Mouse (Mus musculus) telencephalon, adult 2 months (tissue): Measurements from ENCODE around the gene Crim1.
A peak's percentile ranks its signal among the peaks of the same experiment; 100 is the strongest.
"Not testable (repeated sequence)": the region's sequence is repeated elsewhere in the genome, so short reads cannot be mapped to it uniquely, and the experiment has no call there.

Experiments
- DNase-seq: peaks from one replicate; pipeline ENCODE4 v3.0.0-alpha.2; 2011; ENCODE audit warnings: low read depth, low spot score

Gene Crim1

DNA sequence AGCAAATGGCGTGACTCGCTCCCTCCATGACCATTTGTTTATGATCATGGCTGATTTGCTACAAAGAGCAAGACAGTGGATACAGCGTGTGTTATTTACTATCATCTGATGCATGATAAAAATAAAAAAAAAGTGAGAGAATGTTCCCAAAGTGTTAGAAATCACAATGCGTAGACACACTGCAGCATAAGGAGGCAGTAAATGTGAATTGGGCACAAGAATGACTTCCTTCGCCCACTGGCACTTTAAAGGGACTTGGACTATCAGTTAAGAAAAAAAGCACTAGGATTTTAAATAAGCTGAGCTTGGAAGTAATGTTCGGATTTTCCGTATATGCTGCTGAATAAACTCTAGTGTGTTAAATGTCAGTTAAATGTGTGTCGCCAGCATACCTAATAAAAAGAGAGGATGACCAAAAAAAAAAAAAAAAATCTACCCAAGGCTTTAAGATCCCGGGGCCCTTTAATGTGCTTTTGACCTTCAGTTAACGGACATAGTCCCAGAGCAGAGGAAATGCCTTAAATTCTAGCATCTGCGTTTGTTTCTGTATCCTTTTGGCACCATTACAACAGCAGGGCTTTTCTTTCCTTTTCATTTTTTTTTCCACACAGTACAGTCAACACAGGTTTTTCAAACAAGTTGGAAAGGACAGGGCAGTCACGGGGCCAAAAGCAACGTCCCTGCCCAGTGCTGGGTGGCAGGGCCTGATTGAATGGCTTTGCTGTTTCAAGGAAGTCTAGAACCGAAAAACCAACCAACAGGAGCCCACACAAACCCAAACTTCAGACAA is 50.3 kb downstream of the Crim1 start:
- DNase-seq: peak; percentile 33

DNA sequence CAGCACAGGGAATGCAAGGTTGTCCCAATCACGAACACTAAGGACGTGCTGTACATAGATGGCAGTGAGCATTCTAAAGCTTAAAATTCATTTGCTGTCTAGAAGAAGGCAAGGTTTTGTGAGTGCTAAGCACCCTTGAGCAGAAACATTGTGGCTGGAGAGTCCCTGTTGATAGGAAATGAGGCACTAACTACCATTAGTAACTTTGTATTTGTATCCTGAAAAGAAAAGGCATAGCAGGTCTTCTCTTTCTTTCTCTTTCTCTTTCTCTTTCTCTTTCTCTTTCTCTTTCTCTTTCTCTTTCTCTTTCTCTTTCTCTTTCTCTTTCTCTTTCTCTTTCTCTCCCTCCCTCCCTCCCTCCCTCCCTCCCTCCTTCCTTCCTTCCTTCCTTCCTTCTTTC is 53.5 kb downstream of the Crim1 start:
- not testable (repeated sequence) for DNase-seq

DNA sequence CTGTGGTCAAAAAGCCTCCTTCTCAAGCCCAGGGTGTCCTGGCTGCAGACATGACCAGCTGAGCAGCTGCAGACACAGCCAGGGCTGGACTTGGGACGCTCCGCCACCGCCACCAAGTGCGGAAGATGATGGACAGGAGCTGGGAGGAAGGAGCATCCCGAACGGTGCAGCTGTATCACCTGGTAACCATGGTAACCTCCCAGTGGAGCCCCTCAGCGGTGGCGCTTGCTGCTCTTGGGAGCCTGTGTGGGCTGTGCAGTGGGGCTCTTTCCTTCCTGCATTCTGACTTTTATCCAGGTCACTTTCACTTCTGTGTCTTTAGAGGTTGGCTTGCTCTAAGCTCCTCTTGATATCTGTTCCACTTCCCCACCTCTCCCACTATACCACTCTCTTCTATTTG is 54.2 kb downstream of the Crim1 start:
- no peak for DNase-seq

DNA sequence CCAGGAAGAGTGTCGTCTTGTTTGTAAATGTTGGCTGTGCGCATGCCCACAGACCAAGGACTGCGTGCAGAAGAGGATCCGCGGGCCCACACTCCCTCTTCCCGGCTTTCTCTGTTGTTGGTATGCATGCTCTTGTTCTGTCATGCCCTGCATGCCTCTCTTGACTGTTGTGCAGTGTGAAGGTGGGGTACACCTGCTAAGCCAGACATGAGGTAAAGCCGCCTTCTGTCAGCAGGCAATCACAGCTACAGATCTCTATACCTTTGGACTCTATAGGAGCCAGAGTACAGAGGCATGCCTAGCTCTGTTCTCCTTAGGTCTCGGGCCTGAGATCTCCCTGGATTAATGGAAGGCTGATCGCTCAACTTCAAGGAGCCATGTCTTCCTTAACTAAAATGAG is 55.7 kb downstream of the Crim1 start:
- no peak for DNase-seq

DNA sequence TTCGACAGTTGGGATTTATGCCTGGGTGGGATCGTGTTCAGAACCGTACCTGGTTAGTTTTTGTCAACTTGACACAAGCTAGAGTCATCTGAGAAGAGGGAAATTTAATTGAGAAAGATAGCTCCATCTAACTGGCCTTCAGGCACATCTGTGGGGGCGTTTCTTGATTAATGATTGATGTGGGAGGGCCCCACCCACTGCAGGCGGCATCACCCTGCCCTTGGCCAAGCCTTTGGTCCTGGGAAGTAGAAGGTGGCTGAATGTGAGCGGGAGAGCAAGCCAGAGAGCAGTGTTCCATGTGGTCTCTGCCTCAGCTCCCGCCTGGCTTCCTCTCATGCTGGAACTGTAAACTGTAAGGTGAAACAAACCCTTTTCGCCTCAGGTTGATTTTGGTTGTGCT is 56.5 kb downstream of the Crim1 start:
- DNase-seq: no peak

DNA sequence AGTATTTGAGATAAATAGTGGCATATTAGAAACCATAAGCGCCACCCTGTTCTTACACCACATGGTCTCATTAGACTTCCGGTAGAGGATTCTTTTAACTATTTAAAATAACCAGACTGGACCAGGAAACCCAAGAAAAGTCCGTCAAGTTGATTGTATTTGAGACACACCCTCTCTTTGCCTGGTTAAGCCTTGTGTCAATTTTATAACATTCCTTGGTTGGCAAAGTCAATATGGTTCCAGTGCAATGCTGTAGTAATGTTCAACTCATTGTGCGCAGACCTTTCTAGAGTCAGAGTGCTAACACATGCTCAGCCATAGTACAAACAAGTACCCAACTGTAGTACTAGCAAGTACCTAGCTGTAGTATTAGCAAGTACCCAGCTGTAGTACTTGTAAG is 61.6 kb downstream of the Crim1 start:
- DNase-seq: no peak

DNA sequence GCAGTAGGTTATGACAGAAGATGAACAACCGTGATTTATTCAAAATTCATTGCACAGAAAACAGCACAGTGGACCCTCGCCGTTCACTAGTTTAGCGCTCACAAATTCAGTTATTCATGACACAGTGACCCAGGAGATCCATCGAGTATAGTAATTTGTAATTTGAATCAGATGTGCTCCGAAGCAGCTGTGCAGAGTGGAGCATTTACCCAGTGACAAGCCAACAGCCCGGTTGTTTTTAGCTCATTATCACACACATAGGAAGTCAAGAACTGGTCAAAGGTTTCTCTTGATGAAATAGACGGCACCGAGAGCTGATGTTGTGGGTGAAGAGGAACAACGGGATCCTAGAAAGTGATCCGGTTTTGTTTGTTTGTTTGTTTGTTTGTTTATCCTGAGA is 64.1 kb downstream of the Crim1 start:
- DNase-seq: no peak

DNA sequence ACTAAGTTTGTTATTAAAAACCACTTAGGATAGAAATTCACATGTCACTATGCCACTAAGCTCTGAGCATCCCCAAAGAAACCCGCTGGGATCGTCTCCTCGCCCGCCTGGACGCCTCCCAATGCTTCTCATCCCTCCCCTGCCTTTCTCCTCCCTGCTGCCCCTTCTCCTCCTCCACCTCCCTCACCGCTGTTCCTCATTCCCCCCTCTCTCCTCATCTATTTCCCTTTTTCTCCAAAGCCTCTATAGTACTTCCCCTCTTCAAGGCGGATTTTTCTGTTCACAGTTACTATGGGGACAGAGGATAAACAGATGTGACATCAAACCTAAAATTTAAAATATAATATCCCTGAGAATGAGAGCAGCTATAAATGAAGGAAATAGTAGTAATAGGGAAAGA is 65.1 kb downstream of the Crim1 start:
- DNase-seq: no peak

DNA sequence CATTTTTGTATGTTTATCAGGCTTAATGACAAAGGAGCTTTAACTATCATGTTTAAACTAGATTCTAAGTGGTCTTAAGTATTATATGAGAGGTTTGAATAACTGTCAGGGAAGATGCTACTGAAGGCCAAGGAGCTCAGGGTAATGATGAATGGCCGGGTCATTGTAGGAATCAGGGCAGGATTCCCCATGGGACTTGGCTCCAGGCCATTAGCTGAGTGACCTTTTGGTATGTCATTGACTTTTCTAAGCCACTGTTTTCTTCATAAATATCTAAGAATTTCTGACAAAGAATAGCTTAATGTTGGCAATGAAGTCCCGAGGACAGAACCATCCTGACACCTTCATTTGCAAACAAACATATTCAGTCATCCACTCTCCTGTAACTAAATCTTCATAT is 66.2 kb downstream of the Crim1 start:
- DNase-seq: no peak

DNA sequence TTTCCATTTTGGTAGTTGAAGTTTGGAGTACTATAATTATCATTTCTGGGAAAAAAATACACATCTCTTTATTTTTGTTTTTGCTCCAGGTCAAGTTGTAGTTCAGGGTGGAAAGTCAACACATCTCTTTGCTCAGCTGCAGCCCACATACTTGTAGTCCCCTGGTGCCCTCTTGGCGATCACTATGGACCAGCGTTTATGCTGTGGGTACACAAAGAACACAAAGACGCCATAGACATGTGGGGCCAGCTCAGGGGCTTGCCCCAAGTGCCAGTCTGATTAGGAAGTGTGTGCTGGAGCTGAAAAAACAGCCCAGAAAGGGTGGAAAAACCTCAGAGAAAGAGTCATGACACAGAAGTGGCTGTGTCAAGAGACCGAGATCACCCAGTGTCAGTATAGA is 68.5 kb downstream of the Crim1 start:
- no peak for DNase-seq

DNA sequence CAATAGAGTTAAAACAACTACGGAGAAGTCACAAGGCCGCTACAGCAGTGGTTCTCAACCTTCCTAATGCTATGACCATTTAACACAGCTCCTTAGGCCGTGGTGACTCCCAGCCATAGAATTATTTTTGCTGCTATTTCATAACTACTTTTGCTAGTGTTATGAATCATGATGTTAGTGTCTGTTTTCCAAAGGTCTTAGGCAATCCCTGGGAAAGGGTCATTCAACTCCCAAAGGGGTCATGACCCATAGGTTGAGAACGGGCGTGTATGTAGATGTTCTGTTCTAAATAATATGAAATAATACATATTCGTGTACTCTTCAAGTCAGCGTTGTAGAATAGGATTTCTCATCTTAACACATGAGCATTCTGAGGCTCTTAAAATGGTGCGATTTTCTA is 69.3 kb downstream of the Crim1 start:
- DNase-seq: no peak

DNA sequence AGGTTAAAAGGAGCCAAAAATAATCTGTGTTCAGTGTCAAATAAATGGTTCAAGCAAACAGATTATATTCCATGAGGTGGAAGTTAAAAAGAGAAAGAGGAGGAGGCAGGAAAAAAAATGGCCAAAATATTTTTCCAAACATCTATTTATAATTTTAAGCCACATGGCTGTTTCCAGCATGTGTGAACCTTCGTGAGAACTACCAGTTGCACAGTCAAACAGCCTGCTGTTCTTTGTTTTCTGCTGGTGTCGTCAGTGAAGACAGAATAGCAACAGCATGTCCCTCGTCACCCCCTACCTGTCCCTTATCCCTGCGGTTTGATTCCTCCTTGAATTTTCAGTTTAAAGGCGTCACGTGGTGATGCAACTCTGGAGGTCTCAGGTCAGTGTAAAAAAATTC is 70.0 kb downstream of the Crim1 start:
- DNase-seq: no peak

DNA sequence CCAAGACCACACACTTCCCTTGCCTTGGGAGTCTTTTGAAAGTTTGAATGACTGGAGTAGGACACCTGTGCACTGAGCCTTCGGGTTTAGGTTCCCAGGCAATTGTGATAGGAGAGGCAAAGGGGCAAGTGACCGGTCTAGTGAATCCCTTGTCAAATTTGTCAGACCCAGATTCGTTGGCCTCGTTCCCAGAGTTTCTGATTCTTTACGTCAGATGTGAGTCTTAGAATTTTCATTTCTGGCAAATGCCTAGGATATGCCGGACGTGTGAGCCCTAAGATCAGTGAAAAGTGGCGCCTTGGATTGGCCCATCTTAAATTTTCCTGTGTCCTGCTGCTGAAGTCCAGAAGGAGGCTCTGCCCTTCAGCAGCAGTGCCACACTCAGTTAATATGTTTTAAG is 71.7 kb downstream of the Crim1 start:
- no peak for DNase-seq

DNA sequence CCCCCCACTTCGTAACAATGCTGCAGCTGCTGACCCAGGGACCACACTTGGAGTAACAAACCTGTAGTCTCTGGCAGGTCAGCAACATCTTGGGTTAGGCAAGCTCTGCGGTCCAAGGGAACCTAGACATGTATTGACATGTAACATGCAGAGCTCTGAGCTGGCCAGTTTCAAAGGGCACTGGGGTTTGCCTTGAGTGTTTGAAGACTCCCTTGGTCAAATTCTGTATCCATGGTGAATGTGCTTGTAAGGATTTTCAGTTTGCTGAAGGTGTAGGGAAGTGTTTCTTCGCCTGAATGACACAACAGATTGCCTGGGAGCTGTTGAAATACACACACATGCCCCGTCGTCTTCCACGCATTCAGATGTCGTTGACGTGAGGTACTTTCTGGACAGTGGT is 72.1 kb downstream of the Crim1 start:
- DNase-seq: no peak

DNA sequence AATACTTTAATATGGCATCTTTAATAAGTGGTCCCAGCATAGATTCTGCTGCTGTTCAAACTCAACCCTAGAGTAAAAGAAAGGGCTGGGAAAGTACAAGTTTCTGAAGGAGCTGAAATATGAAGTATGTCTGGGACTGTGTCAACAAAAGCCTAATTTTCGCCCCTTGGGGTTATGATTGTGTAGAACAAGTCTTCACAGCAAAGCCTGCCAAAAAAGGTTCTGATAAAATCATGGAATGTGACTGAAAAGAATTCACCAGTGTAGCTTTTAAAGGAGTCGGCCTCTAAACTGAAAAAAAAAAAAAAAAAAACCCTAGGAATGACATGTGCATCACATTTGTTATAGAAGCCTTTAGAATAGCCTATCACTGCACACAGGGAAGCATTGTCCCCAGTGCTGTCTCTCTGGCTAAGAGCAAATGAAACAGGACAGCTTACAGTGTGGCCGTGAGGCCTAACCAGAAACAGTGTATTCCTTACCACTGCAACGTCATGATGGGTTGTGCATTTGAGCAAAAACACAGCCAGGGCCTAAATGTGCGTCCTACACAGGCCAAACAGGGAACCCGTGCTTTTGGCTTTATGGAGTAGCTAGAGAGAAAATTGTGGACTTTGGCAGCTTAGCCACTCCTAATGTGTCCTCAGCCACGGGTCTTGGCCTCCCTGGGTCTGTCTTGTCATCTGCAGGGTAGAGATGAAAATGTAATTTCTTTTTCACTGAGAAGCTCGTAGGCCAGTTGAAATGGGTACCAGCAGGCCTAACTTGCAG is 72.8 kb downstream of the Crim1 start:
- no peak for DNase-seq

DNA sequence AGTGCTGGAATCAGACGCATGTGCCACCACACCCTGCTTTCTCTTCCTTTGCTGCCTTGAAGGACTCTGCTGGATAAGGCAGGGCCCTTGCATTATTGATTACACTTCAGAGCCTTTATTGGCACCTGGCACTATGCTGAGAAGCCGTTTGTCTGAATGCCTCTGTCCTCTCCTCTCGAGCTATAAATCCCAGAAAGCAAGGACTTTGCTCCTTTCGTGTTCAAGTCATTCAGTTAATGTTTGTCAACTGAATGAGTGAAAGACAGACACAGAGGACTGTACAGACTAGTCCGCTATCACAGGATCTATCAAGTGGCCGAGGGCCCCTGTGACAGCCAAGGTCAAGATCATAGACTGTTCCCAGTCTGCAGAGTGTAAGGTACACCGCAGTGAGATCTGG is 73.8 kb downstream of the Crim1 start:
- DNase-seq: no peak

DNA sequence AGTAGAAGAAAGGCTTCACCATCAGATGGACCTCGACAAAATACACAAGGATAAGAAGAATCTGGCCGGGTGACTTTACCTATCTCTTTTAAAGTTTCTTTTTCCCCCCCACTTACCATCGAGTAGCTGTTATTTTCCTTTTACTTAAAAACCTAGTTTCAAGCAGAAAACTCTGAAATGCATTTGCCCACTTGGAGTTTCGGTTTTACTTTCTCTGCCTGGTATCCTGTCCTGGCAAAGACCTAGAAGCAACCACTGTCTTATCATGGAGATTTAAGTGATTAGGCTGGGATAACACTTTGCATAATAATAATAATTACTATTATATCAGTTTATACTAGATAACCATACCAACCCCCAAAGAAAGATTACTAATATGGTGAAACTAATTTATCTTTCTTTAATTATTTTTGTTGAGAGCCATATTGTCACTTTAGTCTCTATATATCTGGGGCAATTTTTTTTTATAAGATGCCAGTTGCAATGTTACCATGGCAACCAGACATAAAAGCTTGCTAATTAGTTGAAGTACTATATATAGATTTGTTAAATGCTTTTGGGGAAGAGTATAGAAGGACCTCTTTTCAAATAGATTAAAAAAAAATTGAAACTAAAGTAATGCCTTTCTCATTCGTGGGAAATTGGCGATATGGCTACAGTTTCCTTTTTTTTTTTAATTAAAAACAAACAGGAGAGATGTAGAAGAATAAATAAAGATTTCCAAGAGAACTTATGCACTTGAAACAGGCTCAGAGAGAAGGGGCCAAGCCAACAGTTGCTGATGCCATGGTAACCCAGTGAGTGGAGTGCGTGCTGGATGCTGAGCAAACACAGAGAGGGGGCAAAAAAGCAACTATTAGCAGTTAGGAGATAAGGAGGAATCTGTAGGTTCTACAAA is 74.8 kb downstream of the Crim1 start:
- no peak for DNase-seq

DNA sequence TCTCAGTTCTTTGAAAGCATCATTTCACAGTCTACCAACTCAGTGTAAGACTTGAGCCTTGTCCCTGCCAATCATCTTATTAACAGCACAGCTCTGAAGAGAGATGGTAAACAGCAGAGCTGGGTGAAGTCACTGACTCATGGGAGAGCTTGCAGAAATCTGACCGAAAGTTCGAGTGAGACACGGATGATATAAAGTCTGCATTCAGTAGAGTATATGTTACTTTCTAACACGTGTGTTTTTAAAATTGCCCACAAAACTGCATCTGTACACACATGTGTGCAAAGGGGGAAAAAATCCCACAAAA is 75.4 kb downstream of the Crim1 start:
- DNase-seq: no peak

DNA sequence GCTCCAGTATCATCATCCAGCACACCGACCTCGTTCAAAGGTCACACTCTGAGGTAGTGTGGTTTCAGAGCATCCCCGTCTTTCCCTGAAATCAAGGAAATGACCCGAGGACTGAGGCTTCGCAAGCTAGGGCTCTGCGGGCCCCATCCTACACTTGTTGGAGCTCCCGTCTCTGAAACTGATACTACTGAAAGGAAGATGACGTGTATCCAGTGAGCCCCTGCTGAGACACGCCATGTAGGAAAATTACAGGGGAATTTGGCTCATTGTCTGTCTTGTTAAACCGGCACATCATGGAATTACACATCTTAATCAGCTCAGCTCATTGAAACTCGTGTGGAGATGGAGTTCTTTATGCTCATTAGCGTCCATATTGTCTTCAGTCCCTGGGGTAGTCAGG is 79.1 kb downstream of the Crim1 start:
- no peak for DNase-seq

DNA sequence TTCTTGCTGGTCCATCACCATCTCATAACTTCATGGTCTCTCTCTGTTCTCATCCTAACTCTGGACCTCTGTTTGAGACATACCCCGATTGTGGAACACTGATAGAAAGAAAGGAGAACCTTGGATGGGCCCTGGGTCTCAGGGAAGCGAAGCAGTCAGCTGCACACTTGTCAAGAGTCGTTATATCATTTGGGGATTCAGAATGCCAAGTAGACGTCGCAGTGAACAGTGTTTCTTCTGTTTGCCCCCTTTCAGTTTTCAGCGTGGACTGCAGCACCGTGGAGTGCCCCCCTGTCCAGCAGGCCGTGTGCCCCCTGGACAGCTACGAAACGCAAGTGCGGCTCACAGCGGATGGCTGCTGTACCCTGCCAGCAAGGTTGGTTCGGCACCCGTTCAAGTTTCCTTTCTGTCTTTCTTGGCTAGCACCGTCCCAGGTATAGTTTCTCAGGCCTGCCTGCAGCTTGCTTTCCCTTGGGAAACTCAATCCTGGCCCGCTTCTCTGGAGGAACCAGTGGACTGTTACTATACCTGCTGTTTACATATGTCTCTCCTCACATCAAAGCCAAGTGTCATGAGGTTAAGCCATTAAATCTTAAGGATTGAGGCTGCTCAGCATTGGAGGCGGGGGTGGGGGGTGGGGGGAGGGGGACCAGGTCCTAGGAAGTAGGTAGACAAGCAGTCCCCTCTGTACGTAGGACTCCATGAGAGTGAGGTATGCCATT is 81.1 kb downstream of the Crim1 start:
- no peak for DNase-seq

DNA sequence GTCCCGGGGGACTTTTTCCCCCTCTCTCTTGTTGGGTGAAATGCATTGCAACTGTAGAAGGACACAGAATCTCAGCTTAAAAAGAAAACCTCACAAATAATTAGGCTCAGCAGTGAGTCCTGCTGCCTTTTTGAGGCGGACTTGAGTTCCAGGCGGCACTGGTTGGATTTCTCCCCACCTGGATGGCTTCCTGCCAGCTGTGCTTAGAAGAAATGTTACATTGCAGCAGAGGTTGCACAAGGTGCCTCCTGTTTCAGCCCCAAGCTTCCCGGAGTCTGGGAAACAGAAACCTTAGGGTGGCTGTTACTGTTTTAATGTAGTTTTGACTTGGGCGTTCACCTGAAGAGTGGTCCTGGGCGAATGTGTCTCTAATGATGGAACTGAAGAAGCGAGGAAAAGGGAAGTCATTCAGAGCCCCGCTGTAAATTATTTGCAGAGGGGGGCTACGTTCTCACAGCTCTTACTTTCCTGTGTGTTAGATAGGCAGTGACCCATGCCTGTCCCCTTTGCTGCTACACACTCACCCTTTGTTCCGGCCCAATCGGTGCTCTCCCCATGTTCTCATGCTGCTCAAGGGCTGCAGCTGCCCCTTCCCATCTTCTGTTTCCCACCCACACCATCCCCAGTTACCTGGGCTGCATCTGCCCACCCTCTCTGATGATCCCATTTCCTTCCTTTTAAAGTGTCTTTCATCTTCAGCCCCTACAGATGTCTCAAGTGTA is 83.4 kb downstream of the Crim1 start:
- no peak for DNase-seq
